Mouse (Mus musculus) kidney, adult 2 months (tissue): ENCODE data around the gene Rtn4ip1.

Experiments used
- CTCF ChIP-seq: fragments of 200-500 bp; conservative IDR thresholded peaks from 2 replicates; pipeline ENCODE4 v1.5.1; 2011; ENCODE audit warnings: low read depth, mild to moderate bottlenecking, control low read depth, low read length, moderate library complexity, mixed read lengths; ENCODE audit not compliant: insufficient read depth, insufficient read length
- POLR2A ChIP-seq: fragments of 200-500 bp; IDR thresholded peaks from one replicate; pipeline ENCODE4 v1.6.1; 2011; ENCODE audit warnings: low read depth, low read length, control low read depth

DNA sequence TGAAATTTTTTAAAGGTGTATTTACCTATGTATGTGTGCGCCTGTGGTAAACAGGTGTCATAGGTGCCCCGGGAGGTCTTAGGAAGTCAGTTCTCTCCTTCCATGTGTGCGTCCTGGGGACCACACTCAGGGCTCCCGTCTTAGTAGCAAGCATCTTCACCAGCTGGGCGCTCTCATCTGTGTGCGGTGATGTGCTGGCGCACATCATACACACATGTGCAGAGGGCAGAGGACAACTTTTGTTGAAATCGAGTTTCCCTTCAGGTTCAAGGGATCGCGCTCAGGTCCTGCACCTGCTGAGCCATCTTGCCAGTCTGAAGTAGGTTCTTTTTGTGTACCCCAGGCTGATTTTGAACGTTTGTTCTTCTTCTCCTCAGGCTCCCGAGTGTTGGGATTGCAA lies 14.6 kb downstream of the Rtn4ip1 start:
- TF ChIP-seq CTCF, result no peak
- no peak for TF ChIP-seq POLR2A
